Mouse (Mus musculus): ENCODE measurements around the gene Papln.

DNA sequence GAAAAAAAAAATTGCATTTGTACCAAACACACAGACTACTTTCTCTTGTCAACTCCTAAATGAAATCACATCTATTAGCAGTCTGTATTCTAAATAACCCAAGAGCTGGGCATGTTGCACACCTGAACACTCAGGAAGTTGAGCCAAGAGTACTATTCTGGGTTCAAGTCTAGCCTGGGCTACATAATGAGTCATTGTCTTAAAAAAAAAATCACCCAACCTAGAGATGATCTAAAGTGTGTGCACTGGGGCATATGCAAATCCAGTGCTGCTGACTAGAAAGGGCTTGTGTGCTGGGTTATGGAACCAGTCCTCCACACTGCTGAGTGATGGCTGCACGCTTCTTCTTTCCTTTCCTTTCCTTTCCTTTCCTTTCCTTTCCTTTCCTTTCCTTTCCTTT lies 24.8 kb upstream of the Papln start:
- no peak for TF ChIP-seq POLR2A (IDR thresholded peaks at IDR 0.05; ENCODE audit: insufficient read length, low read depth)
- TF ChIP-seq MAX (IDR thresholded peaks at IDR 0.05; ENCODE audit: low read depth), result no peak
- TF ChIP-seq E2F4 (IDR thresholded peaks at IDR 0.05; ENCODE audit: insufficient read depth), result no peak
- no peak for TF ChIP-seq MYOG (IDR thresholded peaks at IDR 0.05; ENCODE audit: control insufficient read depth in 1 of 3, insufficient read depth in 1 of 3, insufficient read length in 2 of 3, low read depth in 2 of 3)
- TF ChIP-seq USF1 (IDR thresholded peaks at IDR 0.05; ENCODE audit: low read depth), result no peak
- no peak for TF ChIP-seq TCF3 (IDR thresholded peaks at IDR 0.05; ENCODE audit: insufficient read length, low read depth)
- TF ChIP-seq MYOD1 (IDR thresholded peaks at IDR 0.05; ENCODE audit: control insufficient read depth in 1 of 3, insufficient read length in 2 of 3, low read depth in 2 of 3), result no peak
- TF ChIP-seq POLR2AphosphoS2 (IDR thresholded peaks at IDR 0.05; ENCODE audit: insufficient read length, low read depth), result no peak
- no peak for TF ChIP-seq REST (IDR thresholded peaks at IDR 0.05; ENCODE audit: insufficient read depth, insufficient read length)

Measured in myocyte (in vitro differentiated cells).